Mouse (Mus musculus): ENCODE measurements at regions not wholly inside any gene's neighbourhood (a gene's known extent, or its start where the extent isn't known, plus 50 kb on each side); places are given as distances from the start of the nearest gene placed in this dataset.
"Not testable (repeated sequence)": the region's sequence is repeated elsewhere in the genome, so short reads cannot be mapped to it uniquely, and the experiment has no call there.

DNA sequence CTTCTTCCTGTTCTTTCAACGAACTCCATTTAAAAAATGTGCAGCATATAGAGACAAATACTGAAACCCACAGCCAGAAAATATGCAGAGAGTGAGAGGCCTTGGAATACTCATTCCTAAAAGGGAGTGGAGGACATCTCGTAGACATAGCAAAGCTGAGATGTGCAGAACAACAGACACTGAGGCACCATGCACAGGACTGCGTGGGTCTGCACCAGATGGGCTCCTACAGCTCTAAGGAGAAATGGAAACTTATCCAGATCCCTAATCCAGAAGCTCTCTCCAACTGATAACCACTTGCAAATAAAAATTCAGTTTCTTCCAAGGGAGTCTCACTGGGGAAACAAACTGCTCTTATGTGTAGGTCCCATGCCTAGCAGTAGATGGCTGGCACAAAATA, 101.6 kb downstream of the Slc25a24 start:
- DNase-seq (ENCODE audit: low spot score in 2 of 2) = peak in 1 of 2 experiments; percentile 8

DNA sequence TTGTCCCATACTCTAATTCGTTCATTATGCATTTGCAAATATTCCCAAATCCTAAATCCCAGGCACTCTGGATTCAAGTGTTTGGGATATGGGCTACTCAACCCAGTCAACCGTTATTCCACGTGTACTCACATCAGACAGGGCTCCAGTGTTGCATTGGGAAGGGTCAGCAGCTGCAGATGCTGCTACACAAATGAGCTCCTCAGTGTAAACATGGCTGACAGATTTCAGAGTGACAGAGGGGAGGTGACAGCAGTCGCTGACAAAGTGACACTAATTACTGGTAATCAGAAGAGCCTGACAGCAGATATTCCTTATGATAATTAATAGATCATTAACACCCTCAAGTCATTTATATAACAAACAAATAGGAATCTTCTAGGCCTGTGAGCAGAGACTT, 106.2 kb upstream of the Vav3 start:
- no peak for DNase-seq (ENCODE audit: low spot score in 2 of 2)

DNA sequence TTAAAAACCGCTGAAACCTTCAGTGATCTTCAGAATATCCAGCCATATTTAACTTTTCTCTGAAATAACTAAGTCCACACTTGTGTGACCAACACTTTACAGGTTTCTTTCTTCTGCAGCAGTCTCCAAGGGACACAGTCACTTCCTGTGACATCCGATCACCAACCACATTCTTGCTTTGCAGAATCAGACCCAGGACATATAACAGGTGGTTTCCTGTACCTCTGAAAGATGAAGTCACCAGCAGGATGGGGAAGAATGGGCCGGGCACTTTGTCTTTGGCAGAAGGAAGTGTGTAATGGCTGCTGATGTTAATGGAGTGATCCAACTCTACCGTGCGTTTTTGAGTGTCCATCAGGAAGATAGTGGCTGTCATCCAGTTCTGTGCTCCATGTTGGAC, 103.5 kb upstream of the Vav3 start:
- no peak for DNase-seq (ENCODE audit: low spot score in 2 of 2)

DNA sequence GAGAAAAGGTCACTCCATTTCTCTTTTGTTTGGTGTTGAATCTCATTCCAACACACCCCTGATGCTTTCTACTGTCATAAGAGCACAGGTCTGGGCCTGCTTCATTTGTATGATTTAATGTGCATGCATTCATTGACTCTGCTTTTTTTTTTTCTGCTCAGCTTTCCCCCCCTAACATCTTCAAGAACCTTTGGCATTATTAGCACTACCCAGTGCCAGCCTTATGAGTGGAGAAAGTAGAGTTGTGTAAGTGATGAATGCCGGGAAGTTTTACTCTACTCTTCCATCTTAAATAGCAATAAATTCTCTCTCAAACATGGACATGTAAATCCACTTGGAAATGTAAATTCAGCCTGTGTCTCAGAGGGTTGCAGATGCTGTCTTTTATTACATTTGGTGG, 97.0 kb upstream of the Vav3 start:
- no peak for DNase-seq (ENCODE audit: low spot score in 2 of 2)

DNA sequence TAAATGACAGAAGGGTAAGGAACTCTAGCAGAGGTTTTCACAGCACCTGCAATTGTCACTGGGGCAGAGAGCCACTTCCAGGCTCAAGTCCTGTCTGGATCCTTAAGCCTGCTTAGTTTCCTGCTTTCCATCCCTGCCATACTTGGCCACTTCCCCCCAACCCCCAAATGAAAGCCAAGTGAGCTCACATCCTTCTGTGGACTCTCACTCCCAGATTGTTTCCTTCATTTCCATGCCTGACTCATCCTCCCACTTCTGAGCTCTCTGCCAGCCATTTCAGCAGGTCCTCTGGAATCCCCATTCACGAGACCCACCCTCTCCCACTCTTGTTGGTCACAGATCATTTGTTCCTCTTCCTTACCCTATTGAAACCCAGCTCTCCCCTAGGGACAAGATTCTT, 91.7 kb upstream of the Vav3 start:
- DNase-seq (ENCODE audit: low spot score in 2 of 2) = no peak

DNA sequence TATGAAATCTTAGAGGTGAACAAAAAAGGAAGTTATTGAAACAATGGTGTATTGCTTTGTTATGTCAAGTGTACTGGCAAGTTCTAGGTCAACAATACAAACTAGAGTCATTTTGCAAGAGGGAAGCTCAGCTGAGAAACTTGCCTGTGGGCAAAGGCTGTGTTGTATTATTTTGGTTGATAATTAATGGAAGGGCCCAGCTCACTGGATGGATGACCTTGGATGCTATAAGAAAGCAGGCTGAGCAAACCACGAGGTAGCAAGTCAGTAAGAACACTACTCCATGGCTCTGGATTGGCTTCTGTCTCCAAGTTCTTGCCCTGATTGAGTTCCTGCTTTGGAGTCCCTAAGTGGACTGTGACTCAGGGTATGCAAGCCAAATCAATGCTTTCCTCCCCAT, 91.1 kb upstream of the Vav3 start:
- no peak for DNase-seq (ENCODE audit: low spot score in 2 of 2)

DNA sequence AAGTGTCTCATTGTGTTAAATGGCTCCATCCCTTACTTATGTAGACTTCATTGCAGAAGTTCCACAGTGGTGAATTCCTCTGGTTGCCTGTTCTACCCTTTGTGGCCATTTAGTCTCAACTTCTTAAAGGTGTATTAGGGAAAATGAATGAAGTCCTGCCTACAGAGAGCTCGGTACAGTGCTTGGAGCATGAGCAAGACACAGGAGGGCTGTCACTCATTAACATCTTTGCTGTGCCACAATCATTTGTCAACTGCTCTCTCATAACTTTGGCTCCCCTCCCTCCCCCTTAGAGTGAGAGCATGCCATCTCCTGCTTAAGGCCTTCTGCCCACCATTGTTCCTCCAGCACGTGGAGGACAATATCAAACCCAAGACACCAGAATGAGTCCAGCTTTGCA, 90.5 kb upstream of the Vav3 start:
- DNase-seq (ENCODE audit: low spot score in 2 of 2) = no peak

DNA sequence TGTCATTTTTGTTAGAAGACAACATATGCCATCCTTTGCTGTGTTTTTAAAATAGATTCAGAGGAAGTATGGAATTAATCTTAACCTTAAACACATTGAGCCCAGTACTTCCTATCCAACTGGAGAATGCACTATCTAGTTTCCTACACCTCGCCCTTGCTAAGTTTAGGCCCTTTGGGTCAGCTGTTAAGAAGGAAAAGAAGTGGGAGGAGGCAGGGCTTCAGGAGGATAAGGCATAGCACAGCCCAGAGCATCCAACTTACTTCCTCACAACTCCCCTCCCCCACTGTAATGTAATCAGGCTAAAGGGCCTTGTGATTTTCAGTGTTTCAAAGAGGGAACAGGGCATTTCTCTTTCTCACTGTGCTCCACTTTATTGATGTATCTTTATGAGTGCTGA, 88.7 kb upstream of the Vav3 start:
- no peak for DNase-seq (ENCODE audit: low spot score in 2 of 2)

DNA sequence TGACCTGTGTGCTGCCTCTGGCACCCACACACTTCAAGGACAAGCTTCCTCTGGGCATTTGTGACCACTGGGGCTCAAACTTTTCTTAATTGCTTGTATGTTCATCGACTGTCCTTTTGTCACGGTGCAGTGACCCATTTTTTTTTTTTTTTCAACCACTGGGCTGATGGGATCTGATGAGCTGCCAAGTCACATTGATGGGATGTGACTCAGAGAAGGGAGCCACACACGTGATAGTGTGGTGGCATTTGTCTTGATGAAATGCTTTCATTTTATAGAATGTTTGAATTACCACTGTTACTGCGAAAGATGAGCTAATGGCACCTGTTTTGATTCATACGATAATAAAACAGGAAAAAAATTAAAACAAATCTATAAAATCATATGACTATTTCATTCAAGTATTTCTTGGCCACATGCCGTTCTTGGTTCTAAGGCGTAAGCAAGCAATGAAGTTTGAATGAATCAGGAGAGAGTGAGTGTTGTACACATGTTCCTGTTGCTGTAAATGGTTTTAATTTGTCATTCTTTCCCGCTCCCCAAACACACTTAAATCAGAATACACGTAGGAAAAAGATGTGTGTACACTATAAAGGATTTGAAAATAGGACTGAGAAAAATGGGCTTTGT, 86.3 kb upstream of the Vav3 start:
- DNase-seq (ENCODE audit: low spot score in 2 of 2) = no peak

DNA sequence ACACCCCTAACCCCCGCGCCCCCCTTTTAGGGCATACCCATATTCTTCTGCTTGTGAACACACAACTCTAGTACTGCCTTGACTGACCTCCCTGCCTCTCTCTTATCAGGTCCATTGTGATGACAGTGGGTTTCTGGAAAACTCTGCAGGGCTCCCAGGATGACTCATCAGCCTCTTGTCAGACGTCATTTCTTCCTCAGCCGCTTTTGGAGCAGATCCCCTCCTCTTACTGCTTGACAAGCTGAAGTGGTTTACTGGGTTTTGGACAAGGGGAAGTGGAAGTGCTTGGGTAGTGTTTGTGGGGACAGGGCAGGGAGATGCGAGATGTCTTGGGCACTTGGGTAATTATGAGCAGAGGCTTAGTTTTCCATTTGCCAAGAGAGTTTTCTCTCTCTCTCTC, 85.5 kb upstream of the Vav3 start:
- DNase-seq (ENCODE audit: low spot score in 2 of 2) = no peak

DNA sequence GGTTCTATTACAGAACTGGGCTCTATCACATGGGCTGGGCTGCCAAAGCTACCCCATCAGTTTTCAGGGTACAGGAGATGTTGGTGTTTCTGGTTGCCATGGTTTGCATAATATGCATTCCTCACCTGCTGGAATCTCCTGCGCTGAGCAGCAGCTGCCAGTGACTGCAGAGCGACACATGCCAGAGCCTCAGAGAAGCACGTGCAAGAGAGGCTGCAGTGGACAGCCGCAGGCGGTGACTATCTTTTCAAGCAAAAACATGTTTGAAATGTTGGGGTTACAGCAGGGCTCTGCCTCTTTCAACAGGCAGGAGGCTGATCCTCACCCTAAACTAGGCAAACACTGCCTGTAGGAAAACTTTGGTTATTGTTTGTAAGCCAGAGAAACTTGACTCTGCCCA, 83.7 kb upstream of the Vav3 start:
- no peak for DNase-seq (ENCODE audit: low spot score in 2 of 2)

DNA sequence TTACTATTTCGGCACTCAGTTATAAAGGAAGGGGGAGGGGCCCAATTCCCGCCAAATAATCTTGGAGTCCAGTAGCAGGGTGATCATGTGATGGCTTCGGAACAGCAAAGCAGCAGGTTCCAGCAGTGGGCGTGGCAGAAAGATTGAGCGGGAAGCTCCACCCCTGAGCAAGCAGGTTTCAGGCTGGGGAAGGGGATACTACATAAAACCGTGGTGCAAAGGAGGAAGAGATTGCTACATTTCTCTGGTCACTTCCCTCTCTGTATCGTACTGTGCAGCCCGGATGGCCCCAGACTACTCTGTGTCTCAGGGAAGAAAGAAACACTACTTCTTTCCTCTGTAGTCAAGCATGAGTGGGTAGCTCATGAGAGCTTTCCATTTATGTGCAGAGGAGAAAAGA, 73.5 kb upstream of the Vav3 start:
- DNase-seq (ENCODE audit: low spot score in 2 of 2) = not testable (repeated sequence)

DNA sequence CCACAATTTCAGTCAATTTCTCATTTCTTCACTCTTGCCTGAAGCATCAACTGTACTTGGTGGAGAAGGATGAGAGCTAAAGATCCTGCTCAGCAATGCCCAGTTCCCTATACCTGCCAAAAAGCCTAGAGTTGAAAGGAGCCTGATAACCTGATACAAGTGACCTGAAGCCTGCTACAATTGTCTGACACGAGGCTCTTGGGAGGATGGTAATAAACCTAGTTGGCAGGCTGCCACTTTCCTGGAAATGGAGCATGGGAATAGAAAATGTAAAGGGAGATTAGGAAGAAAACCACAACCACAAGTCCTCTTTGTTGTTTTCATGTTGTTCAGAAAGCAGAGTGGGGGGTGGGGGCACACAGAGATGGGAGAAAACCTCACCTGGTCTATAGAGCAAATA, 69.7 kb upstream of the Vav3 start:
- DNase-seq (ENCODE audit: low spot score in 2 of 2) = no peak

DNA sequence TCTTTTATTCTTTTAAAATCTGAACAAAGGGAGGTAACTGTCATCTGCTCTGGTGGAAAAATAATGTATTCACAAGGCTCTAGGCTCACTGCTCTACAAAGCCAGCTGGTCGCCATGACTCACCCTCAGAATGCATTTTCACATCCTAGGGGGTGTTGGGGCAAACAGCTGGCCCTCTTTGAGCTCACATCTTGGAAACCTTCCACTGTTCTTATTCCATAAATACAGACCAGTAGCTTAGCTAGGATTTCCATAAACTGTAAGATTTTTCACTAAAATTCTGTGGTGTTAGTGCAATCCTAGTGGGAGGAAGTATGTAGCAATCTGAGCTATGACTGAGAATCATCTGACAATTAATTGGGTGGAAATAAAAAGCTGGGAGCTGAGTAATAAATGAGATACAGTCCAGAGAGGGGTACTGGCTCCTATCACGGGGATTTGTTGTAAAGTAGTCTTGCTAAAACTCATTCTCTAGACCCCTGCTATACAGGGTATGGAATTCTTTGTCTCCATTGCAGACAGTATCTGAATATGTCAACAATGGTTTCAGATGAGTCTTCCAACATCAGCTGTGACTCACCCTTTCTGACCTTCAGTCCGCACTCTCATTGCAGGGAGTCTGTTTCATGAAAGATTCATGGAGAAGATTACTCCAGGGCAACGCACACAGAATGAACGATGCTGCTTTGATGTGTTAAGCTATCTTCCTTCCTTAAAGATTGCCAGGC, 67.2 kb upstream of the Vav3 start:
- DNase-seq (ENCODE audit: low spot score in 2 of 2) = peak in 1 of 2 experiments; percentile 15

DNA sequence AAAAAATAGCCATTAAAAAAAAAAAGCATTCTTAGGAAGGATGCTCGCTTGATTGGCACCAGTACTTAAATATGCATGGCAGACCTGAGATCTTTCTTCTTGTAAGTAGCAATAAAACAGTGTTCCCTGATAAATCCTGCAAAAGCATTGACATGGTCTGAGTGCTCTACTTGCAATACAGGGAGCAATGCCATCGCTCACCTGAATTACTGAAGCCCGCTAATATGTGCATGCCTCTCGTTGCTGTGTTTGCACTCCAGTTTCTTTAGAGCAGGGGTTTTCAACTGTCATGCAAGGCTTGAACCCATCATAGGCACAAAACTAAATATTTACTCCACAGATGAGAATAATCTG, 66.7 kb upstream of the Vav3 start:
- no peak for DNase-seq (ENCODE audit: low spot score in 2 of 2)

DNA sequence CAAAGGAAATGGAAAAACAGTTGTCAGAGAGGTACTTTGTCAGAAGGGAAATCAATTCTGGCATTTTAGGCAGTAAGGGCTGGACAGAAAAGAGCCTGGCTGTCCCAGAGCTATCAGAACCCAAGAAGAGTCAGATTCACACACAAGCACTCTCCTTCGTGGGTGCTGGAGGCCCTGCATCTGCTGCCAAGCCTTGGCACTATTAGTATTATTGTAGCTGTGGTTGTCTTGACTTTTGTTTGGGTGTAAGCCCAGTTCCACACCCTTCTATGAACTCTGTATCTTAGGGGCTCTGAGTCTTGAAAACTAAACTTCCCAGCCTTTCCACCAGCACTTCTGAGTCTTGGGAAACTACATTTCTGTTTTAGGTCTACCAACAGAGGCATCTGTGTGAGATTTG, 61.4 kb upstream of the Vav3 start:
- no peak for DNase-seq (ENCODE audit: low spot score in 2 of 2)

DNA sequence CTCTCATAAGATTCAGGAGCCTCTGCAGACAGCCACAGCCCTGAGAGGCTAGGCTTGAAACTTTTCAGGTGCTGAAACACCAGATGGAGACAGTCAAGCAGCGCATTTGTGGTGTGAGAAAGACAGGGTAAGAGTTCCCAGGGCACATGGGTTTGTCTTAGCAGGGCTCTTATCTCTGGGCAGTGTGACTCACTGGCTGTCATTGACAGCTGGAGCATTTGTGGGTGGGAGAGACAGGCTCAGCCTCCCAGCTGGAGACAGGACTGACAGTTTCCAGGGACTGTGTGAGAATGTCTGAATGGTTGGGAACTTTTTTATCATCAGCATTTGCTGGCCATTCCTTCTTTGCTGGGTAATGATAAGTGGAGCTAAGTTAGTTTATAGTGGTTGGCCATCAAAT, 53.9 kb upstream of the Vav3 start:
- no peak for DNase-seq (ENCODE audit: low spot score in 2 of 2)

All from layer of hippocampus, postnatal 14 days (tissue).